ENCODE assay signal across 8 mouse cellular contexts in the genomic region with DNA sequence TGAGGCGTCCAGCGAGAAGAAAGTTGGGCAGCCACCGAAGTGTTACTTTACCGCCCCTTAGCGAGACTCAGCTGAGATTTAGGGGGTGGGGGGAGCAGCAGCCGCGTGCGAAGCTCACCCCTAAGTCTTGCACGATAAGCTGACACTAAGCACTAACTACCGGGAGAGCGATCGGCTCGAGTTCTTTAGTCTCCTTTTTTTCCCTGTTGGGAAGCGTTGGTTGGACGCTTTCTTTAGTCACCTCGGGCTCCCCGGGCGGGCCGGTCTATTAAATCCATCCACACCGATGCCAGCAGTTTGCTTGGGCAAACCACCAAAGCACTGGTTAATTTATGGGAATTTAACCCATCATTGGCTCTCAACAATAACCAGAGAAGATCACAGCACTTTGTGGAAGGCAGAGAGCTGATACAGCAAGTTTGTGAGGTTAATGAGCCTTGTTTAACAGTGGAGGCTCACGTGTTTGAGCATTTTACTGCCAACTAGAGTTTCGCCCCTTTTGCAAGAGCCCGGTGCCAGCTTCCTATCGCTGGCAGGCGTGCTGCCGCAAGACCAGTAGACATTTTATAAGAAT. TPM values are rescaled to one million over a fixed set of nuclear protein-coding genes. Genes with fewer than 3 reads are reported as not detected.
DNase-seq lines count a peak whose midpoint lies in the region; ATAC-seq and TF ChIP-seq lines count a peak whose summit lies in the region.

No protein-coding gene starts in this region.

- peak overlapping the region; percentile 95 for H3K27ac ChIP-seq in intestine, postnatal 0 days (ENCODE audit: low read depth, low read length)
- peak overlapping the region; percentile 71 for H3K27ac ChIP-seq in liver, adult 2 months (replicated peaks; ENCODE audit: insufficient read depth, low read depth, low read length)
- no peak overlapping the region for H3K27ac ChIP-seq in midbrain, postnatal 0 days (ENCODE audit: low read depth, low read length)

- peaks cover 3% of the 10 kb centered on the region; the same call in 1 of the 2 replicates for H3K4me1 ChIP-seq in intestine, postnatal 0 days (replicated peaks; ENCODE audit: control insufficient read depth, insufficient read depth, low read length)
- peaks cover 2% of the 10 kb centered on the region for H3K4me1 ChIP-seq in liver, adult 2 months (ENCODE audit: control insufficient read depth, insufficient read depth, low read length)
- H3K4me1 ChIP-seq in midbrain, postnatal 0 days (ENCODE audit: insufficient read depth, low read length): peaks cover 7% of the 10 kb centered on the region; the same call in 1 of the 2 replicates

- peak overlapping the region; percentile 90 for H3K4me2 ChIP-seq in intestine, postnatal 0 days (replicated peaks; ENCODE audit: low read depth)
- peak overlapping the region; percentile 70 for H3K4me2 ChIP-seq in midbrain, postnatal 0 days (ENCODE audit: low read depth, low read length, poor library complexity, severe bottlenecking)

- WGBS in intestine, postnatal 0 days: 1% methylated on average over 26 of the region's 26 CpGs
- WGBS in liver, adult 2 months: under 1% methylated on average over 26 of the region's 26 CpGs
- WGBS in midbrain, postnatal 0 days: 0% methylated on average over 26 of the region's 26 CpGs

- H3K79me2 ChIP-seq in liver, adult 2 months (ENCODE audit: control insufficient read depth, insufficient read depth, low read length): peaks cover 9% of the 10 kb centered on the region; the same call in 1 of the 2 replicates

- H3K36me3 ChIP-seq in intestine, postnatal 0 days (ENCODE audit: control insufficient read depth, insufficient read depth): no peaks in the 10 kb centered on the region
- H3K36me3 ChIP-seq in liver, adult 2 months (ENCODE audit: control insufficient read depth, insufficient read depth, low read length): no peaks in the 10 kb centered on the region
- H3K36me3 ChIP-seq in midbrain, postnatal 0 days (ENCODE audit: insufficient read depth, low read length): no peaks in the 10 kb centered on the region

- TF ChIP-seq CTCF in intestine, postnatal 0 days (IDR thresholded peaks at IDR 0.05; ENCODE audit: low read depth): no peak
- TF ChIP-seq CTCF in liver, adult 2 months (IDR thresholded peaks at IDR 0.05; ENCODE audit: low read depth, low read length): no peak
- TF ChIP-seq CTCF in midbrain, postnatal 0 days (IDR thresholded peaks at IDR 0.05): no peak

- DNase-seq in urinary bladder, adult 2 months (ENCODE audit: low spot score): peak; percentile 40
- no peak for DNase-seq in urinary bladder, postnatal 10 days (ENCODE audit: low spot score)
- DNase-seq in cerebellum, adult 9-11 months: peak; percentile 46
- peak; percentile 27 for DNase-seq in gastrocnemius, postnatal 10 days
- peak; percentile 79 for DNase-seq in liver, adult 2 months (ENCODE audit: extremely low read depth, low read depth, low spot score)
- peak; percentile 62 for DNase-seq in midbrain, postnatal 0 days (ENCODE audit: low spot score)
- peak; percentile 47 to 50 for DNase-seq in urinary bladder, postnatal 36 days (ENCODE audit: low spot score in 2 of 2)

- ATAC-seq in intestine, postnatal 0 days: peak; percentile 16; the same call in 1 of the 2 replicates
- ATAC-seq in midbrain, postnatal 0 days (ENCODE audit: low FRiP score): no peak

- peak overlapping the region; percentile 94 for H3K4me3 ChIP-seq in intestine, postnatal 0 days (ENCODE audit: low read depth, low read length)
- peak overlapping the region; percentile 79 for H3K4me3 ChIP-seq in liver, adult 2 months (ENCODE audit: insufficient read depth, low read depth, low read length)
- H3K4me3 ChIP-seq in midbrain, postnatal 0 days (ENCODE audit: low read depth, low read length): peak overlapping the region; percentile 89

- peak overlapping the region; percentile 96 for H3K9ac ChIP-seq in intestine, postnatal 0 days (ENCODE audit: low read depth, low read length)
- peak overlapping the region; percentile 86 for H3K9ac ChIP-seq in liver, adult 2 months (ENCODE audit: low read depth, low read length)
- H3K9ac ChIP-seq in midbrain, postnatal 0 days (replicated peaks; ENCODE audit: low read length, poor library complexity, severe bottlenecking): peak overlapping the region; percentile 83

- H3K27me3 ChIP-seq in intestine, postnatal 0 days (replicated peaks; ENCODE audit: control insufficient read depth, insufficient read depth, low read length): no peaks in the 10 kb centered on the region
- H3K27me3 ChIP-seq in liver, adult 2 months (ENCODE audit: control insufficient read depth, insufficient read depth, low read length): no peaks in the 10 kb centered on the region
- no peaks in the 10 kb centered on the region for H3K27me3 ChIP-seq in midbrain, postnatal 0 days (ENCODE audit: insufficient read depth, low read length)

- no peaks in the 10 kb centered on the region for H3K9me3 ChIP-seq in intestine, postnatal 0 days (ENCODE audit: control insufficient read depth)
- H3K9me3 ChIP-seq in midbrain, postnatal 0 days (ENCODE audit: low read length): no peaks in the 10 kb centered on the region

- no peak for TF ChIP-seq POLR2A in liver, adult 2 months (IDR thresholded peaks at IDR 0.05; ENCODE audit: extremely low read depth, insufficient read depth, low read length)

RNA-seq across cellular contexts. Expression of a gene that starts 1.0 kb away (rescaled TPM):
- polyA plus RNA-seq in urinary bladder, adult 2 months (2012; rRNA removed): 26.8 and 28.9 TPM in 2 replicates
- 10 to 100 TPM; 18.5 to 22.0 TPM for total RNA-seq in gastrocnemius, postnatal 10 days (2021)
- 8.3 and 10.0 TPM in 2 replicates for polyA plus RNA-seq in intestine, postnatal 0 days (2015; fragmentation: Nextera tagmentation; extraction: Ambion mirVana)
- 3.0 and 4.9 TPM in 2 replicates for total RNA-seq in liver, adult 2 months (2014; rRNA removed)
- polyA plus RNA-seq in liver, adult 2 months (2012; rRNA removed): 1.6 TPM in 2 replicates
- total RNA-seq in midbrain, postnatal 0 days (2014; rRNA removed): 7.1 and 7.9 TPM in 2 replicates
- polyA plus RNA-seq in midbrain, postnatal 0 days (2015; fragmentation: Nextera tagmentation; extraction: Ambion mirVana): 3.2 and 3.3 TPM in 2 replicates

RNA-seq across cellular contexts. Expression of a gene that starts 43.1 kb away (rescaled TPM):
- 24.7 and 30.2 TPM in 2 replicates for polyA plus RNA-seq in urinary bladder, adult 2 months (2012; rRNA removed)
- total RNA-seq in gastrocnemius, postnatal 10 days (2021): 10 to 100 TPM; 18.1 to 21.7 TPM
- 22.8 and 25.1 TPM in 2 replicates for polyA plus RNA-seq in intestine, postnatal 0 days (2015; fragmentation: Nextera tagmentation; extraction: Ambion mirVana)
- 8.0 and 9.3 TPM in 2 replicates for total RNA-seq in liver, adult 2 months (2014; rRNA removed)
- polyA plus RNA-seq in liver, adult 2 months (2012; rRNA removed): 11.8 and 14.9 TPM in 2 replicates
- total RNA-seq in midbrain, postnatal 0 days (2014; rRNA removed): 23.5 and 23.7 TPM in 2 replicates
- polyA plus RNA-seq in midbrain, postnatal 0 days (2015; fragmentation: Nextera tagmentation; extraction: Ambion mirVana): 27.4 and 28.0 TPM in 2 replicates
